Mouse (Mus musculus): Measurements from ENCODE around the gene Slc25a23.

Gene Slc25a23

DNA sequence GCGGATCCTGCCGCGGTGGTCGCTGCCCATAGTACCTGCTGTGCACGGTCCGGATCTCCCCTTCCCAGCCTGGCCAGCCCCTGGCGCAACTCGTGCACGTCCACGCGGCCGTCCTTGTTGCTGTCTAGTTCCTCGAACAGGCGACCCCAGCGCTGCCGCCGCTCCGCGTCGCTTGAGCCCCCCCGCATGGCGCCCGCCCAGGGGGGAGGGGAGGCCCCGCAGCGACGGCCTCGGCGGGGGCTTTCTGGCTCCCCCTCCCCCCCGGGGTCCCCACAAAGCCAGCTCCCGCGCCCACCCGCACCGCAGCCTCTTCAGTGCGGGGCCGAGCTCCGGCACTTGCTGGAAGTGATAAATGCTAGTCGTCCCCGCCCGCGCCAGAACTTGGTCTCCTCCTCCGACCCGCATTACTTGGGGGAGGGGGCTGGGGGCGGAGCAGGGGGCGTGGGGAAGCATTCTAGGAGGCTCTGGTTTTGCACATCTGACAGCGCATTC lies at the start of gene Slc25a23:
Gene Slc25a23 (minus strand): TSS at position 378 of the 492 bp plus-strand sequence.
- peak; percentile 72 to 75 for DNase-seq

- no peak for DNase-seq
Observed at GRCm38 (mm10) chr17:57108666-57109171, 49.1 kb upstream of the Slc25a23 start.

DNA sequence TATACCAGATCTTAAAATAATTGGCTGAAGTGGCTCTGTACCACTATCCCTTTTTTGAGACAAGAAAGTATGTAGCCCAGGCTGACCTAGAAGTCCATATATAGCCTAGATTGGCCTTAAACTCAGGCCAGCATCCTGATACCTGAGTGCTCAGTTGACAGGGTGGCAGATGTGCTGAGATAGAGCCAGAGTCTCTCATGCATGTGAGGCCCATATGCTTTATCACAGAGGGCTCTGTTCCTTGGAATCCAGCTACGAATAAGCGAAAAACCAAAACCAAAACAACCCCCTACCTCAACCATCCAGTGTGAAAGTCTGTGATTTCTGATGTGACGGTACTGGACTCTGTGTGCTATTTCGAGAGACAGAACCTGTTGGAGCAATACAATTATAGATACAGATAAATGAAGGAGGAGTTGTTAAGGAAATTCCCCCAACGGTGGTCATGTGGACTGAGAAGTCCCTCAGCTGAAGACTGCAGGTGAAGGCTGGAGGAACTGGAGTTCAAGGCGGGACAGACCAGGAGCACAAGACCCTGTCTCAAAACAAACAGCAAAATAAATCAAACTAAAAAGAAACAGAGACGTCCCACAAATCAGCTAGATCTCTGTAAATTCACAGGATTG lies 48.5 kb upstream of the Slc25a23 start:
- no peak for DNase-seq

GRCm38 (mm10) chr17:57107064-57107463 lies 47.4 kb upstream of the Slc25a23 start:
- DNase-seq: no peak

DNA sequence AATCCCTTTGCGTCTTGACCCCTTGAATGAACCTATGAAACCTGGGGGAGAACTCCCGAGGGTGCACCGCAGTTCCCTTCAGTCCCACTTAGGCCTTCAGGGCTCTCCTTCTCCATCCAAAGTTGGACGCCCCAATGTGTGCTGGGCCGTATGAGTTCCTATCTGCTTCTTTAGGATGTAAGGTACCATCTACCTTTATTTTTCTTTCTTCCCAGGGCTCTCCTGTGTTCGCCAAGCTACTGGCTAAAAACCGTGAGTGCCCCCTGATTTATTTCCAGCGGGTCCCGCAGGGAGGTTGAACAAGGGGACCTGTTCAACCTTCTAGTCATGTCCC lies 46.3 kb upstream of the Slc25a23 start:
- DNase-seq: no peak

GRCm38 (mm10) chr17:57105181-57106034 lies 45.7 kb upstream of the Slc25a23 start, which contains the start of gene Tnfsf9:
Gene Tnfsf9 (plus strand): TSS chr17:57105325.
- DNase-seq: peak; percentile 52 to 68

DNA sequence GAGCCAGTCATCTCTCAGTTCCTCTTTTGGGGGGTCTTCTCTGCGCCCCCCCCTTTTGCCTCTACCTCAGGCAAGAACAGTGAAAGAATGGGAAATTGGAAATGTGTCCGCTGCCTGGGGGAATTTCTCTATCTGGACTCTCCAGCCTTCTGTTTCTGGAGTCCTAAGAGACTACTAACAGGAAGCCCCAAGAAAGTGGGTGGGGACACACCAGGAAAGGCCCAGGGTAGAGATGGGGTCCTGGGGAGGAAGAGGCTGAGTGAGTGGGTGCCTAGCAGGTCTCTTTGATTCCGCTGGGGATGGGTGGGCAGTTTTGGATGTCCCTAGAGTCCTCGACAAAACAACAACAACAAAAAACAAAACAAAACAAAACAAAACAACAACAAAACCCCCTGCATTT lies 44.8 kb upstream of the Slc25a23 start:
- no peak for DNase-seq

DNA sequence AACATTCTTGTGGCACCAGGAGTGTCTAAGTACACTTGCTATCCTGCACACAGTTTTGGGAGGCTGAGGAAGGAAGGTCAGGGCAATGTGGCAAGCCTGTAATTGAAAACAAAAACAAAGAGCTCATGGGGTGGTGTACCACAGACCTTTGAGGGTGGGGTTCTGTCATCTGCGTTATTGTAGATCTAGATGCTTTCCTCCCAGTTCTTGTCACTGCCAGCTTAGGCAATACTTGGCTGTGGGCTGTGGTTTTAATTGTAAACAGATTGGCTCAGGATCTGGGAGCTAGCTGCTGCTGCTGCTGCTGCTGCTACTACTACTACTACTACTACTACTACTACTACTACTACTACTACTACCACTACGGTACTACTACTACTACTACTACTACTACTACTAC lies 42.6 kb upstream of the Slc25a23 start:
- no peak for DNase-seq

- DNase-seq: no peak
Observed at GRCm38 (mm10) chr17:57099629-57100325, 40.1 kb upstream of the Slc25a23 start.

- no peak for DNase-seq
Observed at GRCm38 (mm10) chr17:57098321-57098720, 38.7 kb upstream of the Slc25a23 start.

- DNase-seq: peak; percentile 87 to 92
Observed at GRCm38 (mm10) chr17:57096623-57096920, 36.9 kb upstream of the Slc25a23 start.

DNA sequence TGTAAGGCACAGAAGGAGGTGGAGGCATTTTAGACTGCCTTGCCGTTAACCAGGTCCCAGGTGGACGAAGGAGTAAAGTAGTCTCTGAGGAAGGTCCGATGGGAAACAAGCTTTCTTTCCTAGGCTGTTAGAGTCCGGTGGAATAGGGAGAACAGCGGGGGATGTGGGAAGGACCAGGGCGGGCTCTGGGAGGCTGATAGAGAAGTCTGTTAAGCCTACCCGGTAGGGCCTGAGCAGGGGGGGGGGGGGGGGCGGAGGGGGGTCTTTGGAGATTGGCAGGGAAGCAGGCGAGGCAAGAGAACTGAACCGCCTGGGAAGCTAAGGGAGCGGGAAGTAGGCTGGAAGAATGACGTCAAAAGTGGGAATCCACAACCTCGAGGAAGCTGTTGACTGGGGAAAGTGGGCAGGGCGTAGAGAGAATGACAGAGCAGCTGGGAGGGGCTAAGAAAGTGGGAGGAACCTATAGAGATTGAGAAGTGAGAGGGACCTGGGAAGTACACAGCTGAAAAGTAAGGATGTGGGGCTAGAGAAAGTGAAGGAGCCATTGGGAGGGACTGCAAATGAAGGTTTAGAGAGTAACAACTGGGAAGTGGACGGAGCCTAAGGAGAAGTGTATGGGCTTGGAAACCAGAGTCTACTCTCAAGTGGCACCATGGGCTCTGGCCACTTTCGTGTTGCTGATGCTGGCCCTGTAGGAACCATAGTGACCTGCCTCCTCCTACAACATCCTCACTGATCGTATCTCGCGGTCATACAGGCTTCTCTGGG lies 36.4 kb upstream of the Slc25a23 start:
- DNase-seq: peak in 1 of 2 experiments; percentile 48

- no peak for DNase-seq
Observed at GRCm38 (mm10) chr17:57094222-57094621, 34.6 kb upstream of the Slc25a23 start.

- peak; percentile 92 to 95 for DNase-seq
Observed at GRCm38 (mm10) chr17:57087049-57087832, 27.6 kb upstream of the Slc25a23 start, which contains the start of gene Tubb4a. Gene Tubb4a (minus strand): TSS chr17:57087782.

DNA sequence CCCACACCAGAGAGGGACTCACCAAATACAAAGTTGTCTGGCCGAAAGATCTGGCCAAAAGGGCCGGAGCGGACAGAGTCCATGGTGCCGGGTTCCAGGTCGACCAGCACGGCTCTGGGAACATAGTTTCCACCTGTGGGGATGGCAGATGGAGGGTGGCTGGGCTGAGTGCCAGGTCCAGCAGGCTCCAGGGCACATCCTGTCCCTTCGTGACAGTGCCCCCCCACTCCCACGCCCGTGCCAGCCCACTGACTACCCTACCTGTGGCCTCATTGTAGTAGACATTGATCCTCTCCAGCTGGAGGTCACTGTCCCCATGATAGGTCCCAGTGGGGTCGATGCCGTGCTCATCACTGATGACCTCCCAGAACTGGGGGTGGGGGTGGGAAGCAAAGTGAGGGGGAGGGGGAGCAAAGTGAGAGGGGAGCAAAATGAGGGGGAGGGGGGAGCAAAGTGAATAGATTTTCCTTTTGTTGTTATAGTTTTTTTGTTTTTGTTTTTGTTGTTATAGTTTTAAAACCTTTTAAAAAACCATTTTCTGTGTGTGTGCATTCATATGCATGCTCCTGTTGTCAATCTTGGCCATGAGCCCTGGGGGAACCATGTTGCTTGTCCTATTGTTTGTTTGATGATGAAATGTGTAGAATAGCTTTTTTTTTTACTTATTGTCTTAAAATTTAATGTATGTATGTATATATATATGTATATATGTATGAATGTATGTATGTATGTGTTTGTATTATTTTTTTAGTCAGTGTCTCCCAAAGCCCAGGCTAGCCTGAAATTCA lies 26.5 kb upstream of the Slc25a23 start:
- peak; percentile 95 to 99 for DNase-seq

- DNase-seq: peak; percentile 79 to 84
Observed at GRCm38 (mm10) chr17:57082481-57082880, 22.8 kb upstream of the Slc25a23 start.

DNA sequence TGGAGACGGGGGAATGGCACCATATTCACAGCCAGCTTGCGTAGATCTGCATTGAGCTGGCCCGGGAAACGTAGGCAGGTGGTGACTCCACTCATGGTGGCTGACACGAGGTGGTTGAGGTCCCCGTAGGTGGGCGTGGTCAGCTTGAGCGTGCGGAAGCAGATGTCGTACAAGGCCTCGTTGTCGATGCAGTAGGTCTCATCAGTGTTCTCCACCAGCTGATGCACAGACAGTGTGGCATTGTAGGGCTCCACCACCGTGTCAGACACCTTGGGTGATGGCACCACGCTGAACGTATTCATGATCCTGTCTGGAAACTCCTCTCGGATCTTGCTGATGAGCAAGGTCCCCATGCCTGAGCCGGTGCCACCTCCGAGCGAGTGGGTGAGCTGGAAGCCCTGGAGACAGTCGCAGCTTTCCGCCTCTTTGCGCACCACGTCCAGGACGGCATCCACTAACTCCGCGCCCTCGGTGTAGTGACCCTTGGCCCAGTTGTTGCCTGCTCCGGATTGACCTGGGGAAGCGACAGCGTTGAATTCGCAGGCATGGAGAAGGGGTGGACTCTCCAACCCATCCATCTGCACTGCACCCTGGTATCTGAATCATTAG lies 21.7 kb upstream of the Slc25a23 start:
- DNase-seq: peak in 1 of 2 experiments; percentile 23

- DNase-seq: no peak
Observed at GRCm38 (mm10) chr17:57079919-57080318, 20.3 kb upstream of the Slc25a23 start.

DNA sequence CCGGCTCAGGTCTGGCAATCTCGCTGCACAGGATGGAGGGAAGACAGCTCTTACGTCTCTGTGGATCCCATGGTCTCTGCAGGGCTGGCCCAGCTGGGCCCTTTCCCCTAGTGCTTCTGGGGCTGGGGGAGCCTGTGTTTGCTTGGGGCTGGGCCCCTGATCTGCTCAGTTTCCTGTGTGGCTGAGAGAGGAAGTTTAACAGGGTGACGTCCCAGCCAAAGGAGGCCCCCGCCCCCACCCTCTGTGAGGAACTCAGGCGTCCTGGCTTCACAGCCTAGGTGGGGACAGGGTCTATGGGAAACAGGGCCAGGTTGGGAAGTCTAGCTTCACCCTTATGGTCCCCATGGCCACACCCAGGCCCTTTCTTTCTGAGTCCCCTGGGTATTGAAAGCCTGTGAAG lies 18.7 kb upstream of the Slc25a23 start, which contains the start of gene Dennd1c:
Gene Dennd1c (minus strand): TSS at position 179 of the 400 bp plus-strand sequence.
- no peak for DNase-seq

DNA sequence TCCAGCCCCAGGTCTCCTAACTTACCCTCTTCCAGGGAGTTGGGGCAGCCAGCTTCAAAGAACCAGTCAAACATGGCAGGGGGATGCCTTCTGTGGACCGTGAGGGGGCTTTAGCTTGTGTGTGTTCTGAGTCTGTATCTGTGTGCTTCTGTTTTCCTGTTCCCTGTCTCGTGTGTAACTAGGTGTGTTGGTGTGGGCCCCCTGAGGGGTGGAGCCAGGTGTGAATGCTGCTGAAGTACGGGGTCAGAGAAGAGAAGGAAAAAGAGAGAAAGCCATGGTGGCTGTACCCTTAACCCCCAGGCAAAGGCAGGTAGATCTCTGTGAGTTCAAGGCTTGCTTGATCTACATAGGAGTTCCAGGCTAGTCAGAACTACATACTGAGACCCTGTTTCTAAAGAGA lies 17.3 kb upstream of the Slc25a23 start:
- no peak for DNase-seq
